Mouse (Mus musculus) yolk sac, embryonic 10.5 days (tissue): ENCODE measurements around the gene Setd2.

Source experiments
- DNase-seq: peaks from one replicate; pipeline ENCODE4 v3.0.0-alpha.2; 2017; ENCODE audit warnings: low spot score

Setd2 gene

GRCm38 (mm10) chr9:110623416-110624195, 91.2 kb downstream of the Setd2 start:
- no peak for DNase-seq

GRCm38 (mm10) chr9:110624361-110625166, 92.2 kb downstream of the Setd2 start, which contains the start of gene Nradd:
Nradd (minus strand) TSS chr9:110624452.
- DNase-seq: peak; percentile 88

- no peak for DNase-seq
Observed at GRCm38 (mm10) chr9:110625350-110625908, 93.0 kb downstream of the Setd2 start.

GRCm38 (mm10) chr9:110630171-110630570, 97.8 kb downstream of the Setd2 start:
- DNase-seq: no peak

- DNase-seq: no peak
Observed at GRCm38 (mm10) chr9:110631191-110631590, 98.8 kb downstream of the Setd2 start.

- no peak for DNase-seq
Observed at GRCm38 (mm10) chr9:110631651-110632275, 99.4 kb downstream of the Setd2 start.

GRCm38 (mm10) chr9:110632671-110633070, 100.3 kb downstream of the Setd2 start:
- no peak for DNase-seq

GRCm38 (mm10) chr9:110633882-110634281, 101.5 kb downstream of the Setd2 start:
- no peak for DNase-seq

- peak; percentile 71 for DNase-seq
Observed at GRCm38 (mm10) chr9:110635225-110635624, 102.8 kb downstream of the Setd2 start.

- no peak for DNase-seq
Observed at GRCm38 (mm10) chr9:110638611-110639021, 106.2 kb downstream of the Setd2 start.

- DNase-seq: no peak
Observed at GRCm38 (mm10) chr9:110641006-110641405, 108.6 kb downstream of the Setd2 start.

GRCm38 (mm10) chr9:110642812-110643524, 110.6 kb downstream of the Setd2 start:
- no peak for DNase-seq

GRCm38 (mm10) chr9:110643787-110644186, 111.4 kb downstream of the Setd2 start:
- no peak for DNase-seq

GRCm38 (mm10) chr9:110644295-110644694, 111.9 kb downstream of the Setd2 start:
- no peak for DNase-seq

- DNase-seq: no peak
Observed at GRCm38 (mm10) chr9:110645219-110645618, 112.8 kb downstream of the Setd2 start.

- DNase-seq: no peak
Observed at GRCm38 (mm10) chr9:110649775-110650174, 117.4 kb downstream of the Setd2 start.

GRCm38 (mm10) chr9:110651931-110652722, 119.7 kb downstream of the Setd2 start:
- no peak for DNase-seq

- DNase-seq: no peak
Observed at GRCm38 (mm10) chr9:110652963-110653654, 120.7 kb downstream of the Setd2 start.

- peak; percentile 97 for DNase-seq
Observed at GRCm38 (mm10) chr9:110653655-110654461, 121.5 kb downstream of the Setd2 start, which contains the start of gene Nbeal2. Nbeal2 (minus strand) TSS chr9:110654161.
